Comparison of ENCODE assay signal across 22 mouse cellular contexts in the genomic region with DNA sequence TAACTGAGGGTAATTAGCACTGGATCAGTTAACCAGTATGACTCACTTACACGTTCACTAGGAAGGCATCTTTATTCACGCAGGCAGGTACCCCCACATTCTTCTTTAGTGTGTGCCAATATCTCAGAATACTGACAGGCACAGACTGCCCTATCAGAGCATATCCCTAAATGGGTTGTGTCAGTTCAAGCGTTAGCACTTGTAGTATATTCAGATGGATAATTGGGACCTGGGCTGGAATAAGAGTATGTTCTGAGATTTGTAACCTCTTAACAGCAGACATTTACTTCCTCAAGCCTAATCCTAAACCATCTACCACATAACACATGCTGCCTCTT. TPM values are rescaled to one million over a fixed set of nuclear protein-coding genes. Genes with fewer than 3 reads are reported as not detected.
DNase-seq lines count a peak whose midpoint lies in the region; ATAC-seq and TF ChIP-seq lines count a peak whose summit lies in the region.
"Had no signal": no experiment of that assay in that cellular context is flagged by ENCODE, and none has a peak within 500 bp of the region (broad histone marks: within the 10 kb centered on the region; RNA-seq: fewer than 3 reads in every experiment).

No protein-coding gene starts in this region.

- WGBS in embryonic facial prominence, embryonic 14.5 days = 61% methylated on average over 3 of the region's 3 CpGs
- WGBS in embryonic facial prominence, embryonic 10.5 days = 73% methylated on average over 3 of the region's 3 CpGs
- WGBS in heart, postnatal 0 days = 43% methylated on average over 3 of the region's 3 CpGs
- 67% methylated on average over 3 of the region's 3 CpGs for WGBS in heart, embryonic 10.5 days
- 36% methylated on average over 3 of the region's 3 CpGs for WGBS in liver, embryonic 14.5 days (ENCODE audit: insufficient replicate concordance)
- 43% methylated on average over 3 of the region's 3 CpGs for WGBS in liver, embryonic 12.5 days (ENCODE audit: insufficient replicate concordance)

- peak; percentile 41; the same call in 1 of the 2 replicates for ATAC-seq in embryonic facial prominence, embryonic 14.5 days (ENCODE audit: low read depth)
- no peak for ATAC-seq in heart, postnatal 0 days (ENCODE audit: insufficient read depth, low read depth)
- no peak for ATAC-seq in liver, embryonic 14.5 days (ENCODE audit: insufficient read depth)
- no peak for ATAC-seq in liver, embryonic 12.5 days
- ATAC-seq: CD4-positive, CD25-positive, alpha-beta regulatory T cell, adult 4 months; forebrain, embryonic 13.5 days; forebrain, postnatal 0 days had no signal

- no peaks in the 10 kb centered on the region for H3K36me3 ChIP-seq in embryonic facial prominence, embryonic 14.5 days (ENCODE audit: control insufficient read depth, insufficient read depth, low read length)
- H3K36me3 ChIP-seq in embryonic facial prominence, embryonic 10.5 days (replicated peaks) = no peaks in the 10 kb centered on the region
- no peaks in the 10 kb centered on the region for H3K36me3 ChIP-seq in heart, postnatal 0 days (replicated peaks; ENCODE audit: control insufficient read depth, insufficient read depth, low read length)
- no peaks in the 10 kb centered on the region for H3K36me3 ChIP-seq in heart, embryonic 10.5 days
- no peaks in the 10 kb centered on the region for H3K36me3 ChIP-seq in liver, embryonic 14.5 days (replicated peaks; ENCODE audit: control insufficient read depth, insufficient read depth, low read depth)
- no peaks in the 10 kb centered on the region for H3K36me3 ChIP-seq in liver, embryonic 12.5 days
- H3K36me3 ChIP-seq: embryonic facial prominence, embryonic 13.5 days; G1E; heart, embryonic 15.5 days; hindbrain, embryonic 10.5 days had no signal

- no peaks in the 10 kb centered on the region for H3K27me3 ChIP-seq in embryonic facial prominence, embryonic 14.5 days (replicated peaks; ENCODE audit: control insufficient read depth, insufficient read depth, low read length)
- no peaks in the 10 kb centered on the region for H3K27me3 ChIP-seq in embryonic facial prominence, embryonic 10.5 days (replicated peaks; ENCODE audit: low read depth, poor library complexity, severe bottlenecking)
- no peaks in the 10 kb centered on the region for H3K27me3 ChIP-seq in heart, postnatal 0 days (ENCODE audit: control insufficient read depth, insufficient read depth, low read length)
- H3K27me3 ChIP-seq in heart, embryonic 10.5 days (ENCODE audit: insufficient read depth, poor library complexity, severe bottlenecking) = no peaks in the 10 kb centered on the region
- H3K27me3 ChIP-seq in liver, embryonic 14.5 days (ENCODE audit: control insufficient read depth, insufficient read depth, low read length) = no peaks in the 10 kb centered on the region
- no peaks in the 10 kb centered on the region for H3K27me3 ChIP-seq in liver, embryonic 12.5 days (replicated peaks)
- H3K27me3 ChIP-seq: embryonic facial prominence, embryonic 13.5 days; forebrain, embryonic 13.5 days; heart, embryonic 15.5 days had no signal

- H3K4me1 ChIP-seq in embryonic facial prominence, embryonic 14.5 days (ENCODE audit: control insufficient read depth, insufficient read depth, low read length) = peaks cover 3% of the 10 kb centered on the region; the same call in 1 of the 2 replicates
- peaks cover 15% of the 10 kb centered on the region for H3K4me1 ChIP-seq in embryonic facial prominence, embryonic 10.5 days
- no peaks in the 10 kb centered on the region for H3K4me1 ChIP-seq in heart, postnatal 0 days (ENCODE audit: control insufficient read depth, insufficient read depth)
- no peaks in the 10 kb centered on the region for H3K4me1 ChIP-seq in heart, embryonic 10.5 days
- H3K4me1 ChIP-seq in liver, embryonic 14.5 days (replicated peaks; ENCODE audit: control insufficient read depth in 2 of 2, insufficient read depth in 2 of 2, low read length in 1 of 2) = peaks cover 0 to 6% of the 10 kb centered on the region in 2 experiments; a peak in 2 of 4 replicates
- peaks cover 17% of the 10 kb centered on the region for H3K4me1 ChIP-seq in liver, embryonic 12.5 days
- peaks cover 5% of the 10 kb centered on the region for H3K4me1 ChIP-seq in brown adipose tissue, adult 24 weeks (ENCODE audit: control insufficient read depth, insufficient read depth, insufficient read length, low read length)
- H3K4me1 ChIP-seq: forebrain, embryonic 13.5 days; heart, embryonic 15.5 days had no signal

- TF ChIP-seq EP300 in heart, postnatal 0 days (IDR thresholded peaks at IDR 0.05; ENCODE audit: low read depth) = no peak
- TF ChIP-seq EP300 in liver, embryonic 14.5 days (IDR thresholded peaks at IDR 0.05; ENCODE audit: low read depth) = no peak

- no peak overlapping the region for H3K4me3 ChIP-seq in embryonic facial prominence, embryonic 14.5 days (ENCODE audit: low read depth, low read length)
- no peak overlapping the region for H3K4me3 ChIP-seq in embryonic facial prominence, embryonic 10.5 days
- H3K4me3 ChIP-seq in heart, postnatal 0 days (ENCODE audit: low read depth, low read length) = peak overlapping the region; percentile 21
- no peak overlapping the region for H3K4me3 ChIP-seq in heart, embryonic 10.5 days
- no peak overlapping the region for H3K4me3 ChIP-seq in liver, embryonic 14.5 days (ENCODE audit: insufficient read depth in 1 of 2, low read depth in 2 of 2, low read length in 2 of 2)
- no peak overlapping the region for H3K4me3 ChIP-seq in liver, embryonic 12.5 days
- H3K4me3 ChIP-seq in brown adipose tissue, adult 24 weeks (ENCODE audit: insufficient read depth, low read depth, low read length) = peak overlapping the region; percentile 69
- H3K4me3 ChIP-seq: embryonic facial prominence, embryonic 13.5 days; forebrain, embryonic 13.5 days; heart, embryonic 15.5 days; hindbrain, embryonic 10.5 days had no signal

- H3K27ac ChIP-seq in embryonic facial prominence, embryonic 14.5 days (replicated peaks; ENCODE audit: low read depth, low read length) = no peak overlapping the region
- H3K27ac ChIP-seq in embryonic facial prominence, embryonic 10.5 days (replicated peaks) = no peak overlapping the region
- H3K27ac ChIP-seq in heart, postnatal 0 days (ENCODE audit: low read depth) = no peak overlapping the region
- H3K27ac ChIP-seq in heart, embryonic 10.5 days = no peak overlapping the region
- H3K27ac ChIP-seq in liver, embryonic 14.5 days = no peak overlapping the region
- no peak overlapping the region for H3K27ac ChIP-seq in liver, embryonic 12.5 days
- peak overlapping the region; percentile 73 for H3K27ac ChIP-seq in brown adipose tissue, adult 24 weeks (replicated peaks; ENCODE audit: low read depth, low read length)
- H3K27ac ChIP-seq: embryonic facial prominence, embryonic 13.5 days; forebrain, embryonic 13.5 days; heart, embryonic 15.5 days; hindbrain, embryonic 10.5 days; hindbrain, embryonic 14.5 days had no signal

- no peak for TF ChIP-seq CTCF in heart, postnatal 0 days (IDR thresholded peaks at IDR 0.05; ENCODE audit: low read depth)
- no peak for TF ChIP-seq CTCF in liver, embryonic 14.5 days (IDR thresholded peaks at IDR 0.05; ENCODE audit: low read depth)

- H3K9ac ChIP-seq in embryonic facial prominence, embryonic 14.5 days (ENCODE audit: low read depth, low read length) = no peak overlapping the region
- no peak overlapping the region for H3K9ac ChIP-seq in heart, postnatal 0 days (replicated peaks; ENCODE audit: low read depth, low read length)
- H3K9ac ChIP-seq in liver, embryonic 14.5 days (replicated peaks) = no peak overlapping the region
- no peak overlapping the region for H3K9ac ChIP-seq in liver, embryonic 12.5 days
- H3K9ac ChIP-seq: embryonic facial prominence, embryonic 13.5 days; forebrain, embryonic 13.5 days; forebrain, postnatal 0 days; heart, embryonic 15.5 days; hindbrain, embryonic 14.5 days had no signal

- no peak overlapping the region for H3K4me2 ChIP-seq in embryonic facial prominence, embryonic 14.5 days (ENCODE audit: low read depth, low read length)
- peak overlapping the region; percentile 30 for H3K4me2 ChIP-seq in heart, postnatal 0 days (ENCODE audit: low read depth, low read length)
- H3K4me2 ChIP-seq in liver, embryonic 14.5 days (ENCODE audit: low read depth) = peak overlapping the region; percentile 27
- no peak overlapping the region for H3K4me2 ChIP-seq in liver, embryonic 12.5 days
- H3K4me2 ChIP-seq: embryonic facial prominence, embryonic 13.5 days; forebrain, embryonic 13.5 days; heart, embryonic 11.5 days; heart, embryonic 15.5 days; hindbrain, embryonic 14.5 days had no signal

- DNase-seq in embryonic facial prominence, embryonic 14.5 days (ENCODE audit: low spot score) = no peak
- no peak for DNase-seq in embryonic facial prominence, embryonic 10.5 days (ENCODE audit: low spot score)
- DNase-seq in heart, postnatal 0 days (ENCODE audit: low spot score) = no peak
- DNase-seq in heart, embryonic 10.5 days (ENCODE audit: low spot score) = no peak
- no peak for DNase-seq in liver, embryonic 14.5 days (ENCODE audit: low read depth in 3 of 3, low spot score in 3 of 3)
- DNase-seq in cerebellum, postnatal 25 days = no peak
- DNase-seq: adrenal gland, adult 8-10 months; B cell, adult 2 months; cerebellum, adult 11 months; cerebellum, adult 8-10 months; cerebellum, postnatal 14 days; forebrain, postnatal 0 days had no signal

- peaks cover 5% of the 10 kb centered on the region; the same call in 1 of the 2 replicates for H3K9me3 ChIP-seq in embryonic facial prominence, embryonic 14.5 days (ENCODE audit: control insufficient read depth, low read length)
- peaks cover 9% of the 10 kb centered on the region; the same call in 1 of the 2 replicates for H3K9me3 ChIP-seq in embryonic facial prominence, embryonic 10.5 days
- no peaks in the 10 kb centered on the region for H3K9me3 ChIP-seq in heart, postnatal 0 days (replicated peaks; ENCODE audit: control insufficient read depth, low read length)
- no peaks in the 10 kb centered on the region for H3K9me3 ChIP-seq in heart, embryonic 10.5 days
- H3K9me3 ChIP-seq in liver, embryonic 14.5 days (ENCODE audit: control insufficient read depth, low read length) = no peaks in the 10 kb centered on the region
- no peaks in the 10 kb centered on the region for H3K9me3 ChIP-seq in liver, embryonic 12.5 days (replicated peaks)
- H3K9me3 ChIP-seq: embryonic facial prominence, embryonic 13.5 days; forebrain, embryonic 13.5 days; G1E; hindbrain, embryonic 10.5 days had no signal

RNA-seq across cellular contexts. Expression of gene Fmo1, which starts 0.9 kb away (rescaled TPM):
- polyA plus RNA-seq in embryonic facial prominence, embryonic 14.5 days (2014; fragmentation: Nextera tagmentation; extraction: Ambion mirVana) = 62.1 and 79.1 TPM in 2 replicates
- polyA plus RNA-seq in embryonic facial prominence, embryonic 10.5 days (2016; fragmentation: Nextera tagmentation; extraction: Ambion mirVana) = 4.3 and 4.9 TPM in 2 replicates
- 18.6 and 37.3 TPM in 2 replicates for total RNA-seq in heart, postnatal 0 days (2014; rRNA removed; ENCODE audit: low replicate concordance)
- 12.8 and 17.0 TPM in 2 replicates for polyA plus RNA-seq in heart, postnatal 0 days (2015; fragmentation: Nextera tagmentation; extraction: Ambion mirVana)
- 1.7 and 2.8 TPM in 2 replicates for polyA plus RNA-seq in heart, embryonic 10.5 days (2016; fragmentation: Nextera tagmentation; extraction: Ambion mirVana)
- polyA plus RNA-seq in liver, embryonic 14.5 days (2012; rRNA removed) = 11.4 and 13.7 TPM in 2 replicates
- 13.6 and 14.4 TPM in 2 replicates for polyA plus RNA-seq in liver, embryonic 14.5 days (2014; fragmentation: Nextera tagmentation; extraction: Ambion mirVana)
- 3.8 and 4.8 TPM in 2 replicates for polyA plus RNA-seq in liver, embryonic 12.5 days (2016; fragmentation: Nextera tagmentation; extraction: Ambion mirVana)
- polyA plus RNA-seq in brown adipose tissue, adult 24 weeks (2012; ENCODE audit: insufficient read depth, insufficient read length, missing spikeins) = 519 and 719 TPM in 2 replicates
- polyA plus RNA-seq: G1E had no signal

RNA-seq across cellular contexts. Expression of gene Fmo2, which starts 33.1 kb away (rescaled TPM):
- 3.5 and 5.2 TPM in 2 replicates for polyA plus RNA-seq in embryonic facial prominence, embryonic 14.5 days (2014; fragmentation: Nextera tagmentation; extraction: Ambion mirVana)
- polyA plus RNA-seq in embryonic facial prominence, embryonic 10.5 days (2016; fragmentation: Nextera tagmentation; extraction: Ambion mirVana) = not detected in 2 replicates
- total RNA-seq in heart, postnatal 0 days (2014; rRNA removed; ENCODE audit: low replicate concordance) = 2.5 and 4.5 TPM in 2 replicates
- 4.9 and 7.3 TPM in 2 replicates for polyA plus RNA-seq in heart, postnatal 0 days (2015; fragmentation: Nextera tagmentation; extraction: Ambion mirVana)
- 0.10 TPM in 1 of 2 replicates, not detected in the other for polyA plus RNA-seq in heart, embryonic 10.5 days (2016; fragmentation: Nextera tagmentation; extraction: Ambion mirVana)
- polyA plus RNA-seq in liver, embryonic 14.5 days (2012; rRNA removed) = 0.02 and 0.08 TPM in 2 replicates
- polyA plus RNA-seq in liver, embryonic 14.5 days (2014; fragmentation: Nextera tagmentation; extraction: Ambion mirVana) = 0.27 TPM in 1 of 2 replicates, not detected in the other
- 0.07 and 0.11 TPM in 2 replicates for polyA plus RNA-seq in liver, embryonic 12.5 days (2016; fragmentation: Nextera tagmentation; extraction: Ambion mirVana)
- polyA plus RNA-seq in brown adipose tissue, adult 24 weeks (2012; ENCODE audit: insufficient read depth, insufficient read length, missing spikeins) = 9.7 and 11.8 TPM in 2 replicates
- polyA plus RNA-seq: CD4-positive, CD25-positive, alpha-beta regulatory T cell, adult 4 months; forebrain, embryonic 13.5 days; hindbrain, embryonic 10.5 days had no signal

RNA-seq across cellular contexts. Expression of gene Fmo4, which starts 51.7 kb away (rescaled TPM):
- polyA plus RNA-seq in embryonic facial prominence, embryonic 14.5 days (2014; fragmentation: Nextera tagmentation; extraction: Ambion mirVana) = 0.21 and 0.60 TPM in 2 replicates
- polyA plus RNA-seq in embryonic facial prominence, embryonic 10.5 days (2016; fragmentation: Nextera tagmentation; extraction: Ambion mirVana) = 0.09 TPM in 1 of 2 replicates, not detected in the other
- 1.3 and 3.1 TPM in 2 replicates for total RNA-seq in heart, postnatal 0 days (2014; rRNA removed; ENCODE audit: low replicate concordance)
- polyA plus RNA-seq in heart, postnatal 0 days (2015; fragmentation: Nextera tagmentation; extraction: Ambion mirVana) = 0.20 and 0.32 TPM in 2 replicates
- 0.08 TPM in 1 of 2 replicates, not detected in the other for polyA plus RNA-seq in heart, embryonic 10.5 days (2016; fragmentation: Nextera tagmentation; extraction: Ambion mirVana)
- 2.2 and 3.0 TPM in 2 replicates for polyA plus RNA-seq in liver, embryonic 14.5 days (2012; rRNA removed)
- polyA plus RNA-seq in liver, embryonic 14.5 days (2014; fragmentation: Nextera tagmentation; extraction: Ambion mirVana) = 2.0 and 3.2 TPM in 2 replicates
- polyA plus RNA-seq in liver, embryonic 12.5 days (2016; fragmentation: Nextera tagmentation; extraction: Ambion mirVana) = 0.67 and 0.79 TPM in 2 replicates
- polyA plus RNA-seq in brown adipose tissue, adult 24 weeks (2012; ENCODE audit: insufficient read depth, insufficient read length, missing spikeins) = 0.79 and 1.2 TPM in 2 replicates
- polyA plus RNA-seq: CD4-positive, CD25-positive, alpha-beta regulatory T cell, adult 4 months; heart, embryonic 11.5 days had no signal

Comparison
In these comparisons a context has a peak if more than half of its experiments do, and no peak if none do; other contexts are left out.
1. H3K4me2 ChIP-seq: peak in heart, postnatal 0 days (single experiment) and liver, embryonic 14.5 days (single experiment); none in embryonic facial prominence, embryonic 14.5 days (single experiment) and liver, embryonic 12.5 days (single experiment).
2. H3K4me3 ChIP-seq: peak in heart, postnatal 0 days (single experiment) and brown adipose tissue, adult 24 weeks (single experiment); none in embryonic facial prominence, embryonic 14.5 days (single experiment), embryonic facial prominence, embryonic 10.5 days (single experiment), heart, embryonic 10.5 days (single experiment), liver, embryonic 14.5 days (0 of 2) and liver, embryonic 12.5 days (single experiment).